ENCODE assay signal across 8 mouse cellular contexts in genomic region chr4:55532407-55533195, GRCm38 (mm10). TPM values are rescaled to one million over a fixed set of nuclear protein-coding genes. Genes with fewer than 3 reads are reported as not detected.
DNase-seq lines count a peak whose midpoint lies in the region; ATAC-seq and TF ChIP-seq lines count a peak whose summit lies in the region.

Klf4 (minus strand) TSS chr4:55532466.

- peaks cover 9% of the 10 kb centered on the region; the same call in 1 of the 2 replicates for H3K4me1 ChIP-seq in hindbrain, postnatal 0 days (ENCODE audit: insufficient read depth, low read length)

- WGBS in hindbrain, postnatal 0 days = 4% methylated on average over 83 of the region's 99 CpGs

- H3K36me3 ChIP-seq in hindbrain, postnatal 0 days (ENCODE audit: insufficient read depth, low read length) = no peaks in the 10 kb centered on the region

- peak within 1 kb of the TSS; percentile 62 for H3K4me3 ChIP-seq in hindbrain, postnatal 0 days (ENCODE audit: low read length)

- peak within 1 kb of the TSS; percentile 61 for H3K9ac ChIP-seq in hindbrain, postnatal 0 days (replicated peaks; ENCODE audit: low read length)

- peak; percentile 94 for ATAC-seq in hindbrain, postnatal 0 days
- peak; percentile 66 for ATAC-seq in megakaryocyte, adult 5-6 weeks (ENCODE audit: poor library complexity, severe bottlenecking)

- H3K27me3 ChIP-seq in hindbrain, postnatal 0 days (ENCODE audit: insufficient read depth, low read length) = 0 out of 2 replicates have a peak, but pooled peaks cover 5% of the 10 kb centered on the region

- TF ChIP-seq CTCF in hindbrain, postnatal 0 days (IDR thresholded peaks at IDR 0.05; ENCODE audit: low read depth) = no peak

- H3K9me3 ChIP-seq in hindbrain, postnatal 0 days (ENCODE audit: low read length) = no peaks in the 10 kb centered on the region

- peak within 1 kb of the TSS; percentile 86 for H3K27ac ChIP-seq in hindbrain, postnatal 0 days

- DNase-seq in WW6 (ENCODE audit: low read depth, low spot score) = peak; percentile 82
- DNase-seq in cerebellum, postnatal 36 days = peak; percentile 38 to 51
- peak; percentile 85 to 89 for DNase-seq in gastrocnemius, adult 8-10 months (ENCODE audit: low spot score in 2 of 2)
- peak; percentile 95 for DNase-seq in hindbrain, postnatal 0 days (ENCODE audit: low spot score)
- peak; percentile 66 to 86 for DNase-seq in left cerebral cortex, adult 8-10 months (ENCODE audit: low spot score in 2 of 2)
- DNase-seq in right cerebral cortex, adult 18-20 months = peak; percentile 92
- peak; percentile 92 for DNase-seq in urinary bladder, adult 2 months (ENCODE audit: low spot score)

- peak within 1 kb of the TSS; percentile 82 for H3K4me2 ChIP-seq in hindbrain, postnatal 0 days (ENCODE audit: low read depth, low read length)

RNA-seq across cellular contexts. Expression of gene Klf4, which starts in this region (rescaled TPM):
- total RNA-seq in gastrocnemius, adult 8-10 months (2022) = 10 to 100 TPM in 1 of 4 experiments, 1 to 10 TPM in 3; 5.7 to 18.2 (median 6.6) TPM
- total RNA-seq in hindbrain, postnatal 0 days (2014; rRNA removed) = 10.6 and 14.6 TPM in 2 replicates
- 4.0 and 4.3 TPM in 2 replicates for polyA plus RNA-seq in hindbrain, postnatal 0 days (2015; fragmentation: Nextera tagmentation; extraction: Ambion mirVana)
- 1 to 10 TPM; 4.5 to 7.9 (median 5.7) TPM for total RNA-seq in left cerebral cortex, adult 8-10 months (2022)
- total RNA-seq in megakaryocyte, adult 5-6 weeks (2015) = 196 and 224 TPM in 2 replicates
- total RNA-seq in megakaryocyte, adult 5-6 weeks (2017) = 96.7 and 117 TPM in 2 replicates
- polyA plus RNA-seq in urinary bladder, adult 2 months (2012; rRNA removed) = 51.6 and 59.8 TPM in 2 replicates

Comparison
In these comparisons a context has a peak if more than half of its experiments do, and no peak if none do; other contexts are left out.
1. Peak in every context shown above with its lines: DNase-seq, ATAC-seq, H3K4me3 ChIP-seq and H3K27ac ChIP-seq.
2. DNase-seq: peak in every context shown above with its lines; median percentile 95 in hindbrain, postnatal 0 days; 92 in right cerebral cortex, adult 18-20 months; 92 in urinary bladder, adult 2 months; 87 in gastrocnemius, adult 8-10 months; 82 in WW6; 76 in left cerebral cortex, adult 8-10 months; 44 in cerebellum, postnatal 36 days.